Mouse (Mus musculus): ENCODE data around the gene Usp50.

Usp50 gene

GRCm38 (mm10) chr2:126783370-126783769 lies at the start of gene Usp50:
Gene Usp50 (minus strand): TSS chr2:126783470.
- no peak for DNase-seq

DNA sequence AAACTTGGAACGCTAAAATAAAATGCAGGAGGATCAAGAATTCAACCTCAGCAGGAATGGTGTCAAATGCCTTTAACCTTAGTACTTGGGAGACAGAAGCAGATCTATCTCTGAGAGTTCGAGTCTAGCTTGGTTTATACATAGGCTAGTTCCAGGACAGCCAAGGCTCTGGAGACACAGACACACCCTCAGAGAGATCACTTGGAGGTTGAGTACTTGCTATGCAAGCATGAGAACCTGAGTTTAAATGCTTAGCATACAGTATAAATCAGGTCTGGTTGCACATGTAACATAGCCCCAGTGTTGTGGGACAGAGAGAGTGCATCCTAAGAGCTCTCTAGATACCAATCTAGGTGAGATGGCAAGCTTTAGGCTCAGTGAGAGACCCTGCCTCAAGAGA lies 34.1 kb upstream of the Usp50 start:
- no peak for DNase-seq

- DNase-seq = no peak
Observed at GRCm38 (mm10) chr2:126816644-126817347, 33.5 kb upstream of the Usp50 start.

- DNase-seq = no peak
Observed at GRCm38 (mm10) chr2:126815822-126816221, 32.6 kb upstream of the Usp50 start.

DNA sequence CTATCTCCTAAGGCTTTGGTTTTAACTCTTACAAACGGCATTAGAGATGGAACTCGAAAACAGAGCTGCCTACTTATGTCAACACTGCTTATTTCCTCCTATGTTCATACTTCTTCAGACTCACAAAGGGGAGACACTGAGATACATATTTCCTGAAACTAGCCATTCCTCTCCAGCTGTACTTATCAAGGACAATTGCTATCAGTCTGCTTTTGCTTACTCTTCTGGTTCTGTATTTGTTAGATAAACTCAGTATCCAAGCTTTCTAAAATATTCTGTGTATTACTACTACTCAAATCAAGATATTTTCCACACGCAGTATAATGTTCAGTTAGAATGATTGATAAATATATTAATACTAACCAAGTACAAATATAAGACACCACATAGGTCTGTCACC lies 18.7 kb upstream of the Usp50 start:
- no peak for DNase-seq

DNA sequence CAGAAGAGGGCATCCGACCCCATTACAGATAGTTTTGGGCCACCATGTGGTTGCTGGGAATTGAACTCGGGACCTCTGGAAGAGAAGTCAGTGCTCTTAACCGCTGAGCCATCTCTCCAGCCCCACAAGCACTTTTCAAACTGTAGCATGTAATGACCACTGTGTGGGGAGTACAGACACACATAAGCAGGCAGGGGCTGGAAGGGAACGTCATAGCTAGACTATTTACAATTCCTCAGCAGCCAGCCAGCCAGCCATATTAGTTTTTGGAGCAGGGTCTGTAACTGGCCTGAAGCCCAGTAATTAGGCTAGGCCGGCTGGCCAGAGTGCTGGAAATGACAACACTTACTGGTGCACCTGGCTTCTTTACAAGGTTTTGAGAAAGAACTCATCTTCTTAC lies 15.2 kb upstream of the Usp50 start:
- no peak for DNase-seq

DNA sequence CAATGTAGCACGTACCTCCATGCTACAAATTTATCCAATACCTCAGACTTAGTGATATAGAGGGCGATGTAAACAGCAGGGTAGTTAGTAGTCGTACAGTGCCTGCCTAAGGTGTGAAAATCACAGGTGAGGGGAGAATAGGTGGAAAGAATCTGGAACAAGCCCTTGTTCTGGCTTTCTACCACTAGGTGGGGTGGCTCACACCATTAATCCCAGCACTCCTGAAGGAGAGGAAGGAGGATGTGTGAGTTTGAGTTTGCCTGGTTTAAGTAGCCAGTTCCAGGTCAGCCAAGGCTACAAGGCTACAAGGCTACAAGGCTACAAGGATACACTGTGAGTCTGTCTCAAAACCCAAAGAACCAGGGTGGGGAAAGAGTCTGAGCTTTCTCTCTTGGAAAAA lies 12.4 kb upstream of the Usp50 start:
- DNase-seq = no peak

- no peak for DNase-seq
Observed at GRCm38 (mm10) chr2:126792611-126793010, 9.3 kb upstream of the Usp50 start.

GRCm38 (mm10) chr2:126787721-126788342 lies 4.6 kb upstream of the Usp50 start:
- no peak for DNase-seq

GRCm38 (mm10) chr2:126782433-126782832 lies 837 bp downstream of the Usp50 start:
- DNase-seq = peak; percentile 54 to 73

DNA sequence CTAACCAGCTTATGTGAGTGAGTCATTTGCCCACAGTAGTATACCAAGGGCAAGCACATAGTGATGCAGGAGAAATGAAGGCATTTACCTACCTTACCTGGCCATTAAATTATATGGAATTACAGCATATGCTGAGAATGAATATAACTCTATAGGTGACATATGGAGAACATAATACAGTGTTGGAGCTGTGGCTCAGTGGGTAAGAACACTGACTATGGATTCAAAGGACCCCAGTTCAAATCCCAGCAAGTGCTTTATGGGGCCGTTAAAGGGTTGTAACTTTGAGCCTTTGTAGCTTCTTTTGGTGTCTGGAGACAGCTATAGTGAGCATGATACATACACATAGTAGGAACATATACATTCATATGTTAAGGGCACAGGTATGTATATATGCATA lies 1.8 kb downstream of the Usp50 start:
- DNase-seq = no peak

- no peak for DNase-seq
Observed at GRCm38 (mm10) chr2:126780286-126780685, 3.0 kb downstream of the Usp50 start.

- DNase-seq = no peak
Observed at GRCm38 (mm10) chr2:126778806-126779205, 4.5 kb downstream of the Usp50 start.

- no peak for DNase-seq
Observed at GRCm38 (mm10) chr2:126776416-126776815, 6.9 kb downstream of the Usp50 start.

GRCm38 (mm10) chr2:126775951-126776350 lies 7.3 kb downstream of the Usp50 start:
- DNase-seq = no peak

DNA sequence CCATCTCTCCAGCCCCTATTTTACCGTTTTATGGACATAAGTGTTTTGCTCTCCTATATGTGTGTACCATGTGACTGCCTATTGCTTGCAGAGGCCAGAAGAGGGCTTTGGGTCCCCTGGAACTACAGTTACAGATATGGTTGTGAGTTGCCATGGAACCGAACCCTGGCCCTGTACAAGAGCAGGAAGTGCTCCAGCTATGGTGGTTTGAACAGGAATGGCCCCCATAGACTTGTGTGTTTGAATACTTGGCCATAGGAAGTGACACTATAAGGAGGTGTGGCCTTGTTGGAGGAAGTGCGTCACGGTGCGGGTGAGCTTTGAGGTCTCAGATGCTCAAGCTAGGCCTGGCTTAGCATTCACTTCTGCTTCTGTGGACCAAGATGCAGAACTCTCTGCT lies 11.1 kb downstream of the Usp50 start:
- DNase-seq = no peak

GRCm38 (mm10) chr2:126769431-126770181 lies 13.7 kb downstream of the Usp50 start:
- peak in 1 of 2 experiments; percentile 11 for DNase-seq

- no peak for DNase-seq
Observed at GRCm38 (mm10) chr2:126768194-126768593, 15.1 kb downstream of the Usp50 start.

DNA sequence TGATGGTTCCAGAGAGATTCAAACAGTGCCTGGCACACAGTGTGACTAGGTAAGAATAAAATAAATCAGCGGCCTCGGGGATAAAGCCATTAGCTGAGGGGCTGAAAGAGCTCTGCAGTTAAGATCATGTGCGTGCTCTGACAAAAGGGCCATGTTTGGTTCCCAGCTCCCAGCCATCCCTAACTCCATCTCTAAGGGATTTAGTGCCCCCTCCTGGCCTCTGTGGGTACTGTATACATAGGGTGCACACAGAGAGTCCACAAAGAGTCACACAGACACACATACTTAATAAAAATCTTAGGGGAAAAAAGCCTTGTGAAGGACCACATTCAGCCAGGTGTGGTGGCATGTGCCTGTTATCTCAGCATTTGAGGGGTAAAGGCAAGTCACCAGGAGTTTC lies 15.7 kb downstream of the Usp50 start:
- no peak for DNase-seq

- no peak for DNase-seq
Observed at GRCm38 (mm10) chr2:126765867-126766582, 17.2 kb downstream of the Usp50 start.

- DNase-seq = no peak
Observed at GRCm38 (mm10) chr2:126759351-126759750, 23.9 kb downstream of the Usp50 start.

DNA sequence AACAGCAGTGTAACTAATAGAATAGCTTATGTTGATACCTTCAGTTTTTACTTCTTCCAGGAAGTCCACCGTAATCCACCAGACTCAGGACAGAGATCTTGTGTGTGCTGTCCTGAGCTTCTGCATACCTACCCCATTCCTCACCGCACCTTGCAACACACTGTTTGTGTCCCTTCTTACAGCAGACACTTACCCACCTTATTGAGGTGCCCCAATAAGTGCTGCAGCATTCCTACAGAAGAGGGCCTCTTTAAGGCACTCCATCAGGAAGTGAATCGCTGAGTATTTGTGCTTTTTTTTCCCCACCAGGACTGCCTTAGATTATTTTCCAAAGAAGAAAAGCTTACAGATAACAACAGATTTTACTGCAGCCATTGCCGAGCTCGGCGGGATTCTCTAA lies 27.6 kb downstream of the Usp50 start:
- DNase-seq = no peak

- no peak for DNase-seq
Observed at GRCm38 (mm10) chr2:126743389-126743788, 39.9 kb downstream of the Usp50 start.

All from cerebellum, adult 18-20 months (tissue).